Mouse (Mus musculus): Measurements from ENCODE around the gene Sall1. TPM values are rescaled to one million over a fixed set of nuclear protein-coding genes. Genes with fewer than 3 reads are reported as not detected.

The Sall1 gene
- total RNA-seq, 2 experiments from 2014 or later: 12.0 to 14.1 TPM

DNA sequence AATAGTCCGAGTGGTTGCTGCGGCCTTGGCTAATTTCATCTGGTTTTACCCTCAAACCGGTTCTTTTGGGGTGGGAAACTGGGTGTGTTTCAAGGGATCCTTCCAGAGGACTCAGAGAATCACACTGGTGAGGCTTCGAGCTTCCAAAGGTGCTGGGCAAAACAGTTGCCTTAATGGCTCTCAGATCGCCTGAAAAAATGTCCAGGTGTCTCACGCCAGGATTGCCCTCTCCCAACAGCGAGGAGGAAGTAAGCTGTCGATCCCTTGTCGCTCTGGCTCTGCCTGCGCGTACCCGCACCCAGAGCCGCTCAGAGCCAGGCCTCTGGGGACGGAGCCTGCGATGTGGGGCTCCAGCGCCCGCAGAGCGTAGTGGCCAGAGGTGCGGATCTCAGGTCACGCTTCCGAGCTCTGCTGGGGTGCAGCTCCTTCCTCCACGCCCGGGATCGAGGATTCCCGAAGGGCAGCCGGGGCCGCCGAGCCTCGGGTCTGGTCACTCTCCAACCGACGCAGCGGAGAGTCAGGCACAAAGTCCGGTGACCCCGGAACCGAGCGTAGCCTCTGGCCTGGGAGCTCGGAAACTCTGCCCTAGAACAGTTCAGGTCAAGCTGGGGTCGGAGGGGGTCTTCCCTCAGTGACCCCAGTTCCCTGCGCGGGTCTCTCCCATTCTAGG lies 3.1 kb downstream of the Sall1 start:
- intact Hi-C loops (cut with DNase I): loop anchor here (5.0 kb wide), 2 partner anchors 271 to 531 kb away; no protein-coding TSS in a partner anchor
- no peak for DNase-seq (ENCODE audit: low spot score in 2 of 2)

DNA sequence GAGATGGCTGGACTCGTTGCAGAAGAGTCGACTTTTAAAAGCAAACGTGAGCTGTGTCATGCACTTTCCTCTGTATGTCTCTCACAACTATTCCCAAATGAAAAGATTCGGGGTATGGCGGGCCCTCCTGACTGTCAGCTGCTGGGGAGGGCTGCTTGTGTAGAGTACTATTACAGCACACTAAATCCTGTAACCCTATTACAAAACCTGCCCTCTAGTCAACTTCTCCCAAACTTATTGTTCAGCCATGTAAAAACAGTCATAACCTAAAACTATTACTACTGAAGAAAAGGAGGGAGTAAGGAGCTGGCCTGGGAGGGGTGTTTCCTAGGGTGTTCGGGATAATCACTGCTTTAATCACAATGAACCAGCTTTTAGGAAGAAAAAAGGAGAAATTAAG lies 4.1 kb downstream of the Sall1 start:
- no peak for DNase-seq (ENCODE audit: low spot score in 2 of 2)
- intact Hi-C loops (cut with DNase I): loop anchor here (5.0 kb wide), 3 partner anchors 272 to 742 kb away; no protein-coding TSS in a partner anchor

DNA sequence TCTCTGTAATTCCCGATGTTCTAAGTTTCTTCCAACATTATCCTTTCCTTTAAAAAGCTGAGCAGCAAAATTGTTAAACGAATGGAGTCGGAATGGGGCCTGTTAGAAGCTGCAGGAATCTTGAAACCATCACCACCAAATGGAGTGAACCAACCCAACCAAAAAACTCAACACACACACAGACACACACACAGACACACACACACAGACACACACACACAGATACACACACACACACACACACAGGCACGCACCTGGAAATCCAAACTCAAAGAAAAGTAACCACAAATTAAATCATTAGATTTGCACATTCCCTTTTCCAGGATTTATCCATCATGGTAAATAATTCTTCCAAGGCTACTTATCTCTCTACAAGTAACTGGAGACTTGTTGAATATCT lies 5.0 kb downstream of the Sall1 start:
- DNase-seq (ENCODE audit: low spot score in 2 of 2): no peak
- intact Hi-C loops (cut with DNase I): loop anchor here (5.0 kb wide), 1 partner anchor 743 kb away; no protein-coding TSS in a partner anchor

DNA sequence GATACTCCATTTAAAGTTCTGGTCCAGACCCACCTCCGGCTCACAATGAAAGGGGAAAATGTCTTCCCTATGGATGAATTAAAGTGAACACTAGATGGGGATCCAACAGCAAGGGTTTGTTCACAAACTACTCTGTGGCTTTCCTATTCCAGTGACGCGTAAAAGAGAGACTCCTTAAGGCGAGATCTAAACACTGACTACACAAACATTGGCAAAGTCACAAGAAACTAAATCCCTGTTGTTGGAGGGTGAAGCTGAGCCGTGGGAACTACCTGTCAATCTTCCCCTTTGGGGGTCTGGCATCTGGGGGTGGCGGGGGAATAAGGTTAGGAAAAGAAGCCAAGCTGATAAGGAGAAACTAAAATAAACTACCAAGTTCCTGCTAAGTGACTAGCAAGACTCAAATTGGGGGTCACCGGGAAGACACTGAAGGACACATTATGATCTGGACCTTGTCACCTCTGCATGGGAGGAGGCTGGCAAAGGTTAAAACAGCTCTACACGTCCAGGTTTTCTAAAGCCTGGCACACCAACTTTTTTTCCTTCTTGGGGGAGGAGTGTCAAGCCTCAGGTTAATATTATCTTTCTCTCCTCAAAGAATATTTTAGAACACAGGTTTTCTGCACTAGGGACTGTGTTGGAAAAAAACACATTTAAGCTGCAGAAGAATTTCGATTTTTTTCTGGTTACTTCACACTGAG lies 6.3 kb downstream of the Sall1 start:
- no peak for DNase-seq (ENCODE audit: low spot score in 2 of 2)
- intact Hi-C loops (cut with DNase I): loop anchor here (5.0 kb wide), 1 partner anchor 745 kb away; no protein-coding TSS in a partner anchor

DNA sequence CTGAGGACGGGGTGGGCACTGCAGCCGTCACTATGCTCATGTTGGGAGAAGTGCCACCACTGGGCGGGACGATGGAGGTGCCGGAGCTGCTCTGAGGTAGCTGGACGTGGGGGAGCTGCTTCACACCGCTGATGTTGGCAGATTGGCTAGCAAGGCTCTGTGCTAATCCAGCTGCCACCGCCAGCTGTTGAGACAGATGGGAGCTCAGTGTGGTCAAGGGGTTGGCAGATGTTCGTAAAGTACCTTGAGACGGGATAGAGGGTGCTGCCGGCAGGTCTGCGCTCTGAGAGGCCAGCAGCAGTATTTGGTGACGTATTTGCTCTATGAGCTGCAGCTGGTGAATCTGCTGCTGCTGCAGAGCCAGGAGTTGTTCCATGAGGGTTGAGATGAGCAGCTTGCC lies 11.6 kb downstream of the Sall1 start:
- intact Hi-C loops (cut with DNase I): no loop called here
- DNase-seq (ENCODE audit: low spot score in 2 of 2): no peak

DNA sequence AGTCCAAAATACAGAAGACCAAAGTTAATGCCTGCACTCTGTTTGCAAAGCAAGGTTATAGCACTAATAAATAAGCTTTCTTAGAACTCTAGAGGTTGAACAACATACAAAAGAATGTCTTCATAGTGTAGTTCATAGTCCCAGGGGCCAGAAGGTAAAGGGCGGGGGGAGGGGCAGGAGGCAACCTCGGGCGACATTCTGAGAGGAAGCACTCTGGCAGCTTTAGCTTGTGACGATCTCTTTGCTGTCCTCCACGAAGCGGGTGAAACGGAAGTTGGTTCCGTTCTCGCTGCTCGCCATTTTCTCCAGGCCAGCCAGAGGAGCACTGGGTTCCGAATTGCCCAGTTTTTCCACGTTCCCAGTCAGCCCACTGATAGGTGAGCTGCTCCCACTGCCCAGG lies 15.8 kb downstream of the Sall1 start:
- no peak for DNase-seq (ENCODE audit: low spot score in 2 of 2)
- intact Hi-C loops (cut with DNase I): no loop called here

DNA sequence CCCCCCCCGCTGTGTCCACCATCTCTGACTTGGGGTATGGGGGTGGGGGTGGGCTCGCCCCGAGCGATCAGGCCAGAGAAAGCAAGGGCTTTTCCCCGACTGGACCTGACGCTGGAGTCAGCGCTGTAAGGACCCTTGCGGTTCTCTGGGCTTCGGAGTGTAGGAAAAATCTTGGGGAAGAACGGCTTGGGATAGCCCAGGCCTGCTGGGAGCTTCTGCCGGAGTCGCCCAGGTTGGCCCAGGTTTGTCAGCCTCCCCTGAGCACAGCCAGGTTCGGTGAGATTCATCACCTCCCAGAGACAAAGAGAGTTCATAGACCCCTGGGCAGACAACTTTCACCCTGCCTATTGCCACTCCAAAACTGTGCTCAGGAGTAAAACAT lies 17.8 kb downstream of the Sall1 start:
- intact Hi-C loops (cut with DNase I): no loop called here
- no peak for DNase-seq (ENCODE audit: low spot score in 2 of 2)

DNA sequence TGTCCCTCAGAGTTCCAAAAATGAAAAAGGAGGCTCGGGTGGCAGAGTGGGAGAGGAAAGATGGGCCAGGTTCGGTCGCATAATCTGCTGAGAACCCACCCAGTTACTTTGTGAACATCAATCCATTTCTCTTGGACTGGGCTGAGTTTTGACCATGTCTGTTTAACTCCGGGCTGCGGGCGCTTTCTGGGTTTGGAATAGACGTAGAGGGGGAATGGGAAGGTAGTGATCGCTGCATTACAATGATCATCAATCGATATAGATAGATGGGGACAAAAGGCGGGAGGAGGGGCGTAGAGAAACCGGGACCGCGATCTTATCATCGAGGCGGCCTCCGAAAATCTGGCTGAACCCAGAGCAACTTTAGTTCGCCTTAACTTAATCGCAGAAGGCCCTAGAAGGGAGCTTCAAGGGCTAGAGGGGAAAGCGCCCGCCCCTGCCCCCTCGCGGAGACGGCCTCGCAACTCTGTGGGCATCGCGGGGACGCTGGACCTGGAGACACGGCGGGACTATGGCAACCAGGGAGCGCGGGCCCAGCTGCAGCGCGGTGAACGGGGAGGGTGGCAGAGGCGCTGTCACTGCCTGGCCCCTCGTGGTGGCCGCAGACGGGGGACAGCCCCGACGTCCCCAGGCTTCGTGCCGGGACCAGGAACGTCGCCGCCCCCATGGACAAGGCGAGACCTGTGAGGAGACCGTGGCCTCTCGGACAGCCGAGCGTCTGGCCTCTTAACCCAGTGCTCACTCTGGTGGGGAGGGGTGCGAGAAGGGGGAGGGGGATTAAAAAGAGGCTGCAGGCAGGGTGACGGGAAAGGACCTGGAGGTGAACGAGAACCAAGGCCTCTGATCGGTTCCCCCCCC lies 18.5 kb downstream of the Sall1 start:
- DNase-seq (ENCODE audit: low spot score in 2 of 2): no peak
- intact Hi-C loops (cut with DNase I): no loop called here

DNA sequence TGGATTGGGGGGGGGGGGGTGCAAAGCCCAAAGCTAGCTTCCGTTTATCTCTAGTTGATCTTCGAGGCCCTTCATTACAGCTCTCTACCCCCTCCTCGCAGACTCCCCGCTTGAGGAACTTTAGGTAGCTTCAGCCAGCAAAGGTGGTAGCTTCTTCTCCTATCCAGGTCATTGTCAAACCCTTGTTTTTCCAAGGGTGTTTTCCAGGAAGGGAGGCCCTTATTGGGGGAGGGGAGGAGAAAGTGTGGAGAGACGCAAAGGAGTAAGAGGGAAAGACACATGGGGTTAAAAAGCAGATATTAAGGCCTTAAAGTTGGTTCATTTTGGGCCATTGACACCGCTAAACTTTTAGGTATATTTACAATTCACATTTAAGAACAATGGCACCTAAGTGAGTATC lies 19.2 kb downstream of the Sall1 start:
- DNase-seq (ENCODE audit: low spot score in 2 of 2): no peak
- intact Hi-C loops (cut with DNase I): no loop called here

DNA sequence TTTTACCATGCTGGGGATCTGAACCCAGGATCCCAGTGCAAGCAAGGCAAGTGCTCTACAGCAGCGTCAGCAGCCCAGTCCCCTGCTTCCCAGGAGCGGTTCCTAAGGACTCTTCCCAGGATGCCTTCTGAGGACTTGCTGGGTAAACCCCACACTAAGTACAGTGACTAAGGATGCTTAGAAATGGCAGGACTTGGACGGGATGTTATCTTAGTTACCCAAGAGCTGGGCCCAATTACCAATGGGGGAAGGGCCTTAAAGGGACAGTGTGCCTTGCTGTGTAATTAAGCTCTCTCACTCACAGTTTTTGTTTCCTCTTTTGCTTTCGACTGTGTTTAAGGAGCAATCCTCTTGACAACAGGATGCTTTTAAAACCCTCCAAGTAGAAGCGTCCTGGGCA lies 22.8 kb downstream of the Sall1 start:
- no peak for DNase-seq (ENCODE audit: low spot score in 2 of 2)
- intact Hi-C loops (cut with DNase I): no loop called here

DNA sequence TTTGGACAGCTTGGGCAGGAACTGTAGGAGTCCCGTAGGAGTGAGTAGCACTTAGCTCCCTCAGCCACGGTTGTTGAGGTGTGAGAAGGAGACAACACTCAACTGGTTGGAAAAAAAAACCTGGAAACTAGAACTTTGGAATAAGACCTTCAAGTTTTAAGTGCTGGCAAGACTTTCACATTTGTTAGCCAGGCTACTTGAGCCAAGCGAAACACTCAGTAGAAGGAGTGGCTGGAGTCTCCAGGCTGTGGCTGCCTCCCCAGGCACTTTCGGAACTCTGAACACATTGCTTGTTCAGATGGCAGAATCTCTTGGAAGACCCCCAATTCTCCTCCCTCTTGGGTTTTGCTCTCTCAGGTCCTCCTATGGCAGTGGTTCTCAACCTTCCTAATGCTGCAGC lies 26.1 kb downstream of the Sall1 start:
- DNase-seq (ENCODE audit: low spot score in 2 of 2): no peak
- intact Hi-C loops (cut with DNase I): no loop called here

DNA sequence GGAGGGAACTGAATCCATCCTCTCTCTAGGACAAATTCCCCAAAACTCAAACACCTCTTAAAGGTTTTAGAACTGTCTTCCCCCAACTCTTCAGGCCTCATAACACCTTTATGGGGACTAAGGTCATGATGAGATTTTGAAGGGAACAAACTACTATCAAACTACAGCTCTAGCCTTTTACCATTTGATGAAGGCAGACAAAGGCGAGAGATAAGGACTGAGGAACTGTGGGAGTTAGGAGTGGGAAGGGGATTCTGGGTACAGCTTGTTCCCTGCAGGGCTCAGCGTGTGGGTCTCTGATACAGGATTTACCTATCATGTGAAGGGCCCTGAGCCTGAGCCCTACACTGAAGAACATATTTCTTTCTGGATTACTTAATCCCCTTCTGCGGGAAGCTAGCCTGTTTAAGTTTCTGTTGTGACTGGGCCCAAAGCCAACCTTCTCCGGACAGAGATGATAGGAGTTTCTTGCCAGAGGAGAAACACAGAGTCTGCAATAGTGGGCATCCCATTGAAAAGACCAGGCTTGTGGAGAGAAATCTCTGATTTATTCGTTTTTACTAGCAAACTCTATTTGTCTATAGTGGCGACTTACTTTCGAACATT lies 27.4 kb downstream of the Sall1 start:
- no peak for DNase-seq (ENCODE audit: low spot score in 2 of 2)
- intact Hi-C loops (cut with DNase I): no loop called here

DNA sequence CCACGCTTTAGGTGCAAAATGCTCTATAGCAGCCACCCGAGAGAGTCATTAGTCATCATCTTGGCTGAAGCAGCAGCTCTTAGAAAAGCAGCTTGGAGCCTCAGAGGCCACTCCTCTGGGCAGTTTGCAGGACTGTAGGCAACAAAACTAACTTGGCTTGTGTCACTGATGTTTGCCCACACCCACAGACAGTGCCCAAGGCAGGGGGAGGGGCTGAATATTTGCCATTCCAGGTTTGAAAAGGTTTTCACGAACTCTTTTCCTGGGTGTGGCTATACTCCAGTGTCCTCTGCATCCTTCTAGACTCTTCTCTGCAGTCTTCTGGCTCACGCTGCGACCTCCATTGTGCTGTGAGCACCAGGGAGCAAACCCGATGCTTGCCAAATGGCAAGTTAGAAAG lies 28.4 kb downstream of the Sall1 start:
- no peak for DNase-seq (ENCODE audit: low spot score in 2 of 2)
- intact Hi-C loops (cut with DNase I): no loop called here

DNA sequence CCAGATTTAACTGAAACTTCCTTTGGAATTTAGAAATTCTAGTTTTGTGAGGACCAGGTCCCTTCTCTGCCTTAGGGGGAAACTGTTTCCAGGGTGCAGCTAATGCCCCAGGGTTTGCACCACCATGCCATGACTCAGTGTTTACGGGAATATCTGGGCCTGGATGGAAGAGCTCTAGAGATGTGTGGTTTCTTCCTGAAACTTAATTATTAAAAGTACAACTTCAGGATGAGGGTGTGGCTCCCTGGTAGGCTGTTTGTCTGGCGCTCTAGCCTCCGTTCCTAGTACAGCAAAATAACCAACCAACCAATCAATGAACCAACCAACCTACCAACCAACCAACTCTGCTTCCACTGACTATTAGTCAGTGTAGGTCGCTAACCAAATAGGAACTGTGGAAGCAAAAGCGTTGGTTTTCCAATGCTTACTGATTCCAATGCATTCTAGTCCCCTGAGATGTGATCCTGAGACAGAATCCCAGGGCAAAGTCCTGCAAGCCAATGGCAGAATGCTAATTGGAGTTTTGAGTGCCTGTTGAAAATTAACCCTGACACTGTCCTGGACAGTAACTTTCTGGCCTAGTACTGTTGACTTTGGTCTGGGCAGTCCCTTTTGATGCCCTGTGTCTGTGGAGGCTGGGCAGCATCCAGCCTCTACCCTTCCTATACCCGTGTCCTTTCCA lies 31.0 kb downstream of the Sall1 start:
- DNase-seq (ENCODE audit: low spot score in 2 of 2): no peak
- intact Hi-C loops (cut with DNase I): no loop called here

DNA sequence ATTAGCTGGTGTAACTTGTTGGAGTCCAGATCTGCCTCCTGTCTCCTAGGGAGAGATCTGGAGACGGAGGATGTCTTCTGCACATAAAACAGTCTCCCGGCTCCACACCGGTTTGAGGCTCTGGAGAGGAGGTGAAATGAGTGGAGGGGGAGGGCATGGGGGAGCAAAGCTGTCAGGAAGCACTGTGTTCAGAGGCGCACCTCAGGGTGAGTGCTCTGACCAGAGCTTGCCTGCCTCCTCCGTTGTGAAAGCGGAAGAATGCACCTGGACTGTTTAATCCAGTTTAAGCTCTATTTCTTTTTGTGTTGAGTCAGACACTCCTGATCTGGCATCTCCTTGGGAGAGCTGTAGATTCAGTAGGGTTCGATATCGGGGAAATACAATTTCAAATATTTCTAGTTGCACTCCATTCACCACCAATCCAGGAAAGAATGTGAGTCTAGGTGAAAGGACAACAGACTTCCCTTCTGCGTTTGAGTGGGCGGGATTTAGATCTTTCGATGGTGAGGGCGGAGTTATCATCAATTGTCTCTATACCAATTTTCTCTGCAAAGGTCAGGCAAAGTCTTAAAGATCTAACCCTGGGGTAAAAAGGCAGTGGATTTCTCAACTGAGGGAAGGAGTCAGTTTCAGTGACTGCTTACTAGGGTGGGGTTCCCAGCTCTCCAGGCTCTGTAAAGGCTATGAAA lies 31.8 kb downstream of the Sall1 start:
- intact Hi-C loops (cut with DNase I): no loop called here
- no peak for DNase-seq (ENCODE audit: low spot score in 2 of 2)

DNA sequence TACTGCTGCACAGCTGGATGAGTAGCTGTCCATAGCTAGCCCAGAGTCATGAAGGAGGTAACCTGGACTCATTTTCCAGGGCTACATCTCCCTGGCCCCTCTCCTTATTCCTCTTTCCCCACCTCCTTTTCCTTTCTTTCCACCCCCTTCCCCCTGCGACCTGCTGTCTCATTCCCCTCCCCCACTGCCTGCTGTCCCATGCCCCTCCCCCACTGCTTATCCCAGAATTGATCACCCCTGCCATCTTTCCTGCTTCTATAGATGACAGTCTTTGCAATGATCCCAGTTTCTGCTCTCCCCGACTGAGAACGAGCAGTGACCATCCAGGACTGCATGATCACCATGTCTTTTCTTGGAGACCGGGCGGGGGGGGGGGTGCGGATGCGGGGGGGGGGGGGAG lies 35.2 kb downstream of the Sall1 start:
- intact Hi-C loops (cut with DNase I): no loop called here
- no peak for DNase-seq (ENCODE audit: low spot score in 2 of 2)

DNA sequence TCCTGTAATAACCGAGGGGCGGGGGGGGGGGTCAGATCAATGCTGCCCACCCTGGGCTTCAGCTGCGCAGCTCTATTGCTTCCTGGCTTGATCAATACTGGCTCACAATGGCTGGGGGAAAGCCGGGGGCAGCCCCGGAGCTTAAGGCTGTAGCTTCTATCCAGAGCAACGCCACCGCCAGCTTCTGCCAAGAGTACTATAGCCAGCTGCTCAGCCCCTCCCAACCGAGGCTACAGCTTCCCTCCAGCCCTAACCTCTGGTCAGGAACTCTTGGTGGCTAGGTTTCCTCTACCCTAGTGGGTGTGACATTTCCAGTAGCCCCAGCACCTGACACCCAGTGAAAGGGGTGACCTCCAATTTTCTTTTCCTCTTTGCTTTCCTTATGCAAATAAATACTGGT lies 36.8 kb downstream of the Sall1 start:
- no peak for DNase-seq (ENCODE audit: low spot score in 2 of 2)
- intact Hi-C loops (cut with DNase I): no loop called here

DNA sequence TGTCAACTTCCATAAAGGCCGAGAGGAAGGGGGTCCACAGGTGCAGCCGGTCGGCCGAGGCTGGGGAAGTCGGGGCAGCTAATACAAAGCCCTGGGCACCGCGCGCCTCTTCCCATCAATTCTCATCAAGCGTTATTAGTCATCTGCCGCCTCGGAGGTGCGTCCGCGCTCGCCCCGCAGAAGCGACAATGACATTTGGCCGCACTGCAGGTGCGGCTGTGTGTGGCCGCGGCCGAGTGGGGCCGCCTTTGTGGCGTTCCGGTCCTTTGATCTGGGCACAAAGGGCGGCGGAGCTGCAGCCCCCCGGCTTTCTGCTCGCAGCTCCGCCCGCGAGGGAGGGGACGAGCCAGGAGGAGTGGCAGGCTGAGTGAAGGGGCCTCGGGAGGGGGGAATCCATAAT lies 37.5 kb downstream of the Sall1 start:
- intact Hi-C loops (cut with DNase I): no loop called here
- no peak for DNase-seq (ENCODE audit: low spot score in 2 of 2)

DNA sequence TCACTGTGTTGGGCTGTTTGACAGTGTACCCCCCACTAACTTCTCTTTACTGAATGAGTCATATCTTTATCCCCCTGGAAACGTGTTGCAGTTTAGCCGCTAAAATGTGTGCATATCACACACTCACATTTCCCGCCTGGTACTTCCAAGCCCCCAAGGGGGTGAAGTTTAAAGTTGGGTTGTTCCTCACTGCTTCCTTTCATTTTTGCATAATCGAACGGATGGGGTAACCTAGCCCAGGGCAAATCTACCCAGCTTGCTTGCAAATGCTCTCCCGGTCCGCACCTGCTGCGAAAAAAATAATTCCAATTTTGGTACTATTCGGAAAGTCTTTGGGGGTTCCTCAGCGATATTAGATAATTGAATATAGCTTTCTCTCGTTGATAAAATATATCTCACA lies 38.2 kb downstream of the Sall1 start:
- intact Hi-C loops (cut with DNase I): no loop called here
- no peak for DNase-seq (ENCODE audit: low spot score in 2 of 2)

Data from left cerebral cortex, postnatal 36 days (tissue).